Mouse (Mus musculus) testis, adult 2 months (tissue): ENCODE measurements at regions not wholly inside any gene's neighbourhood (a gene's known extent, or its start where the extent isn't known, plus 50 kb on each side); places are given as distances from the start of the nearest gene placed in this dataset.

Source experiments
- H3K27ac ChIP-seq: fragments of 200-500 bp; 2 replicates; pipeline ENCODE4 v1.5.1; 2012; ENCODE audit warnings: low read depth, low read length; ENCODE audit not compliant: control insufficient read depth, insufficient read depth
- H3K27me3 ChIP-seq: fragments of 200-500 bp; 2 replicates; pipeline ENCODE4 v1.6.1; 2012; ENCODE audit warnings: mild to moderate bottlenecking, low read length, moderate library complexity; ENCODE audit not compliant: control insufficient read depth, insufficient read depth
- H3K36me3 ChIP-seq: fragments of 200-500 bp; 2 replicates; pipeline ENCODE4 v1.6.1; 2012; ENCODE audit warnings: mild to moderate bottlenecking, low read length; ENCODE audit not compliant: control insufficient read depth, insufficient read depth
- H3K4me1 ChIP-seq: fragments of 200-500 bp; 2 replicates; pipeline ENCODE4 v1.6.1; 2012; ENCODE audit warnings: low read length; ENCODE audit not compliant: control insufficient read depth, insufficient read depth
- H3K4me3 ChIP-seq: fragments of 200-500 bp; 2 replicates; pipeline ENCODE4 v1.5.1; 2012; ENCODE audit warnings: low read depth, mild to moderate bottlenecking, low read length, moderate library complexity, mixed read lengths; ENCODE audit not compliant: control insufficient read depth
- CTCF ChIP-seq: fragments of 200-500 bp; IDR thresholded peaks from 2 replicates; pipeline ENCODE4 v1.5.1; 2012; ENCODE audit warnings: low read depth, mild to moderate bottlenecking, inconsistent platforms, low read length, moderate library complexity; ENCODE audit not compliant: control insufficient read depth, insufficient read depth, insufficient replicate concordance
- POLR2A ChIP-seq: fragments of 200-500 bp; IDR thresholded peaks from 2 replicates; pipeline ENCODE4 v1.6.1; 2012; ENCODE audit warnings: low read depth, mild to moderate bottlenecking, inconsistent platforms, low read length, moderate library complexity; ENCODE audit not compliant: control insufficient read depth

- H3K36me3 ChIP-seq, result no peaks in the 10 kb centered on the region
- no peak overlapping the region for H3K27ac ChIP-seq
- TF ChIP-seq POLR2A, result no peak
- TF ChIP-seq CTCF, result no peak
- H3K27me3 ChIP-seq, result no peaks in the 10 kb centered on the region
- no peak overlapping the region for H3K4me3 ChIP-seq
- H3K4me1 ChIP-seq, result no peaks in the 10 kb centered on the region
Measured at GRCm38 (mm10) chr14:9458856-9459255, 792.8 kb upstream of the 4930452B06Rik start.

DNA sequence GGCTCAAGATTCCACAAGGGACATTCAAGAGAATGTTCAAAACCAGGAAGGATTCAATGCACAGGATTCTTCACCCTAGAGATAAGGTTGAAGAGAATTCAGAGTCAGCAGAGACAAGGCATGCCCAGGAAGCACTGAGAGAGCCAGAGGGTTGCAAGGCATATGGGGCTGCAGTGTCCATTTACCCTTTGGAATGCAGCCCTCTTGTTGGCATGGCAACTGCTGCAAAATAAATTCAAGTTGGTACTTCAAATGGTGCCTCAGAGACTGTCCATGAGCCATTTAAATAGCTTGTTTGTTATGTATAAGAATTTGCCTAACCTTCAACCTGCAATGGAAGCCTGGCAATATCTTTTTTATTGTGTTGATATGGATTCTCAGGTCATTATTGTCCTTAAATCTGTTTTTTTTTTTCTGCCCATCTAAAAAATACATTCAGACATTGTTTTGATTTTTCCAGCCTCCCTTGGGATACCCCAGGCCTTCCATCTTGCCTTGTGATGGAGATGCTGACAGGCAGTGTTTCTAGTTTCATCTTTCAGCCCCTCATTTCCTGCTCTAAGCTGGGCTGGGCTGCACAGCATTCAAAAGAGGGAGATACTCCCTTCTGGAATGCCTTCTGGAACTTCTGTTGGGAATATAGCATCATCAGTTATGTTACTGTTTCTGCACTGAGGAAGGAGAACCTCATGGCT, 791.9 kb upstream of the 4930452B06Rik start:
- no peaks in the 10 kb centered on the region for H3K36me3 ChIP-seq
- TF ChIP-seq POLR2A (no peak), CTCF (no peak)
- no peak overlapping the region for H3K27ac ChIP-seq
- no peaks in the 10 kb centered on the region for H3K27me3 ChIP-seq
- H3K4me1 ChIP-seq, result no peaks in the 10 kb centered on the region
- no peak overlapping the region for H3K4me3 ChIP-seq

- Histone ChIP-seq H3K4me1 (no peaks in the 10 kb centered on the region), H3K36me3 (no peaks in the 10 kb centered on the region), H3K27ac (no peak overlapping the region), H3K4me3 (no peak overlapping the region), H3K27me3 (no peaks in the 10 kb centered on the region)
- no peak for TF ChIP-seq POLR2A
- TF ChIP-seq CTCF, result no peak
Measured at GRCm38 (mm10) chr14:9455986-9456385, 789.9 kb upstream of the 4930452B06Rik start.

DNA sequence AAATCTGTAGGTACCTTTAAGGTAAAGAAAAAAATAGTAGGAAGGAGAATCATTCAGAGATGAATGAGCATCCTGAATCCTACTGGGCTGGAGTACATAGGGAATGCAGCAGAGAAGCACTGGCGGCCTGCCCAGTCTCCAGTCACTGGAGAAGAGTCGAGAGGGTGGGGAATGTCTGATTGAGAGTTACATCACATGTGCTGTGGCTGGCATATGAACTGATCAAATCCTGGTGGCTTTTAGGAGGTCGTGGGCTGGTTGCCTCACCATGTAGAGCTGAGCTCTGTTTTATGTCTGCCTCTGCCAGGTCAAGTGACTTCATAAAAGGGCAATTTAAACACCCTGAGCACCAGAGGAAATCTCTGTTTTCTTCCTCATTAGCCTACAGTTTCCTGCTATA, 783.9 kb upstream of the 4930452B06Rik start:
- Histone ChIP-seq H3K27ac (no peak overlapping the region), H3K4me1 (no peaks in the 10 kb centered on the region), H3K27me3 (no peaks in the 10 kb centered on the region), H3K36me3 (no peaks in the 10 kb centered on the region), H3K4me3 (no peak overlapping the region)
- no peak for TF ChIP-seq POLR2A
- TF ChIP-seq CTCF, result no peak

DNA sequence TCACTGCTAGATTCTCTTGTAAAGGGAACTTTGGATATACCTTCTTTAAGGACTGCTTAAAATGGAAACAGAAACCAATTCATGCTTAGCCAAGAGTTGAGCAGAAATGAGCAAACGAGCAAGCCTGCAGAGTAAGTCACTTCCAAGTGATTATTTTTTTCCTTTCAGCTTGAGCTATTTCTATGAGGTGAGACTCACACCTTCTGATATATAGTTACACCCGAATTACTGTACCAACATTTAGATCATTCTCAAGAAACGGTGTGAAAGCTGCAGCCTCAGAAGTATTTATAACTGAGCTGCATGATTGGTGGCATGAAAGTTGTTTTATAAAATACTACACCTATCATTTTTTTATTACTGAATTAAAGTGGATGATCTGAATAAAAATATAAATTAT, 771.9 kb upstream of the 4930452B06Rik start:
- Histone ChIP-seq H3K4me3 (no peak overlapping the region), H3K36me3 (no peaks in the 10 kb centered on the region), H3K4me1 (no peaks in the 10 kb centered on the region), H3K27me3 (no peaks in the 10 kb centered on the region), H3K27ac (no peak overlapping the region)
- TF ChIP-seq CTCF (no peak), POLR2A (no peak)

- no peak overlapping the region for H3K27ac ChIP-seq
- H3K36me3 ChIP-seq, result no peaks in the 10 kb centered on the region
- no peak overlapping the region for H3K4me3 ChIP-seq
- no peaks in the 10 kb centered on the region for H3K27me3 ChIP-seq
- no peaks in the 10 kb centered on the region for H3K4me1 ChIP-seq
- TF ChIP-seq CTCF, result no peak
- TF ChIP-seq POLR2A, result no peak
Measured at GRCm38 (mm10) chr14:9435136-9435535, 769.1 kb upstream of the 4930452B06Rik start.

DNA sequence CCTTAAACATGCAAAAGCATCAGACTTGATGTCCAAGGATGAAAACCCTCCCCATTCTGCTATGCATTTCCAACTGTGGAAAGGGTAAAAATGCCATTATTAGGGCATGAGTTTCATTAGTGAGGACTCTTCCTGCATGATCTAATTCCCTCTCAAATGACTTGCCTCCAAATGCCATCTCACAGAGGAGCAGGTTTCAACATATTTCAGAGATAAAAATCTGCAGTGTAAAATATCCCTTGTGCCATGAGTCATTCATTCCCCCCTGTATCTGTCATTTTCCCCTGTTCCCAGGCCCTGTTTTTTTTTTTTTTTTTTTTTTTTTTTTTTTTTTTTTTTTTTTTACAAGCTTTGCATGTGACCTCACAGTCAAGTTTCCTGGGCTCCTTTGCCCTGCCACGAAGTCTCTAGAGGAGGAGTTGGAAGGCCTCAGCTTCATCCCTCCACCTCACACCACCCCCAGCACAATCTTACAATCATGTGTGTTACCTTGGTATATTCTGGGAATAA, 767.1 kb upstream of the 4930452B06Rik start:
- TF ChIP-seq CTCF, result no peak
- Histone ChIP-seq H3K27ac (no peak overlapping the region), H3K4me1 (no peaks in the 10 kb centered on the region), H3K36me3 (no peaks in the 10 kb centered on the region), H3K4me3 (no peak overlapping the region), H3K27me3 (no peaks in the 10 kb centered on the region)
